Mouse (Mus musculus): ENCODE results near the gene Il20ra.

Gene Il20ra

GRCm38 (mm10) chr10:19765459-19765858 lies 53.1 kb downstream of the Il20ra start:
- DNase-seq (ENCODE audit: low spot score in 2 of 2) = no peak

DNA sequence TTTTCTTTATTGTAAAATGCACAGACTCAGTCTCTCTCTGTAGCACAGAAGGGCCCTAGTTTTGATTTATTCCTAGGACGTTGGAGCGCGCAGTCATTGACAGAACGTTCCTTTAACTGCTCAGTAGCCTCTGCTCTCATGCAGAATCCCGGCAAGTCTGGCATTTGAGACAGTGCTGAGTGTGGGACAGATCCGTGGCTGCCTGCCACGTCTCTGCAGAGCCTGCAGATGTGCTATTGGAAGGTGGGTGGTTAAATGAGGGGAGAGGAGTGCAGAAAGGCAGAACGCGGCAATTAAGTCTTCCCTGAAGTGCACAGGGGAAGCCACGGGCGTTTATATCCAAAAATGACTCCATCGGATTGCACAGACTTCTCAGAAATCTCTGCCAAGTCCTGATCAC lies 66.7 kb downstream of the Il20ra start:
- no peak for DNase-seq (ENCODE audit: low spot score in 2 of 2)

DNA sequence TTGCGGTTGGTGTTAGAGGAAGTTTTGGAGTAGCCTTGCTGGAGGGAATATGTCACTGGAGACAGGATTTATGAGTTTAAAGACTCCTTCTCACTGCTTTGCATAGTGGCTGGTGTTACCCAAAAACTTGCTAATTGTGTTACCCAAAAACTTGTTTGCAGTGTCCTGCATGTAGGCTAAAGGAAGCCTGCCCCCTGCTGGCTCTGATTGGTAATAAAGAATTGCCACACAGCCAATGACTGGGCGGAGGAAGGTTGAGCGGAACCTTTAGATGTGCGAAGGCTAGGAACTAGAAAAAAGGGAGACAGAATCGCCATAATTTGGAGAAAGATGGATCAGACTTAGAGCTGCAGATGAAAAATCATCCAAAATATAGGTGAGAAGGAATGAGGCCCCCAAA lies 69.0 kb downstream of the Il20ra start:
- DNase-seq (ENCODE audit: low spot score in 2 of 2) = peak; percentile 35 to 36

DNA sequence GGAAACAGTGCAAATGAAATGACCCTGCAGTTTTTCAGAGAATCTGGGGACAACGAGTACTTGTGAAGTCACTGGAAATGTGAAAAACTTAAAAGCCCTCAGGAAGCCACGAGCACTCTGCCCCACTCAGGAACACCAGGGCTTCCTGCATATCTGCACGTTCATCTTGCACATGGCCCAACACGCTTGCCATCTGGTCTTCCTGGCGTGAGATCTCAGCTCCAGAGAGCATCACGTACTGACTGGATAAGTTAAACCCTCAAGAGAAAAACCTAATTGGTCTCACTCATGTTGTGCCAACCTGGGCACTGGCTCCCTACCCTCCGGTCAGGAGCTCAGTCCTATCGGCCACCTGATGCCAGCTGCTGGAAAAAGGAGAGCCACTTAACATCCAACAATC lies 82.6 kb downstream of the Il20ra start:
- DNase-seq (ENCODE audit: low spot score in 2 of 2) = no peak

DNA sequence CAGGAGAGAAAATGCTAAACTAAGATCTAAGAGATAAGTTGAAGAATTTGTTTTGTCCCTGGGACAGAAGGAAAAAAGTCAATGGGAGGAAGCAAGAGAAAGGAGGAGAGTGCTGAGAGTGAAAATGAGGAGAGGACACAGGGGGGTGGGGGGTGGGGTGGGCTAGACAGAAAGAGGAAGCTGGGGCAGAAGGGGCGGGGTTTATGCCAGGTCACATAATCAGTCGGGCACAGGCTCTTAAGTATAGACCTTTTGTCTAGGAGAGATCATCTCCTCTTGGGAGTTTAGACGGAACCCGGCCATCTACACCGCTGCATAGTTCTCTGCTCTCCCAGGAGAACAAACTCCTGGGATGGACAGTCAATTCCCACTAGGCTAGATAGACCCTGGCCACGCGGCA lies 90.6 kb downstream of the Il20ra start:
- DNase-seq (ENCODE audit: low spot score in 2 of 2) = no peak

DNA sequence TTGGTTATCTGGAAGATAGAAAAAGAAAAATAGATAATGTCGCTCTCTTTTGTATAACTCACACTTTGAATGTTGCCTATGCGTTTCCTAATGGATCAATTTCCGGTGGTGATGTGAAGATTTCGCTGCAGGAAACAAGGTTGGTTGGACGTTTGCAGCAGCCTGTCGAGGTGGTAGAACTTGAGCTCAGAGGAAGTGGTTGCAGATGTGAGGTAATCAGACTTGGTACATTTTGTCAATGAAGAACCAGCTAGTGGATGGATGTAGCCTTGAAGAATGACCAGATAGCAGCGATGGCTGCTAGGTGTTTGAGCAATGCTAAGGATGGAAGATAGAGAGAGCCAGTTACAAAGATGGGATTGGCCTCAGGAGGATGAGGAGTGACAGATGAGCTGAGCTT lies 92.4 kb downstream of the Il20ra start:
- no peak for DNase-seq (ENCODE audit: low spot score in 2 of 2)
